Mouse (Mus musculus) NIH3T3 (cell line): ENCODE measurements at regions not wholly inside any gene's neighbourhood (a gene's known extent, or its start where the extent isn't known, plus 50 kb on each side); places are given as distances from the start of the nearest gene placed in this dataset.

Source experiments
- DNase-seq: peaks from one replicate; pipeline ENCODE4 v3.0.0-alpha.2; 2012; ENCODE audit warnings: low read depth

DNA sequence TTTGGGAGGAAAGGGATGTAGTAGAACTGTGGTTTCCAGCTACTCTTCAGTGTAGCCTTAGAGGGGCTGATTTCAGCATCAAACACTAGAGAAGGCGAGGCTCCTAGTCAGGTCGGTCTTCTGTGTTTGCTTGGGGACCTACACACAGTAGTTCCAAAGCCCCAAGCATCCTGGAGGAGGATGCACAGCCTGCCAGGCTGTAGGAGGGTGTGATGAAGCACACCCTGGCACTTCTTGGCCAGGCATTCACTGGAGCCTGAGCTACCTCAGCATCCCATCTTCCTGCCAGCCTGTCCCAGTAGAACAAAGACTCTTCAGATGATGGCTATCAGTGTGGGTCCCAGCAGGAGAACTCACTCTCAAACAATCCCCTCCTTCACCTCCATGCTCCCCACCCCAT, 233.4 kb upstream of the Tbx18 start:
- DNase-seq: no peak

DNA sequence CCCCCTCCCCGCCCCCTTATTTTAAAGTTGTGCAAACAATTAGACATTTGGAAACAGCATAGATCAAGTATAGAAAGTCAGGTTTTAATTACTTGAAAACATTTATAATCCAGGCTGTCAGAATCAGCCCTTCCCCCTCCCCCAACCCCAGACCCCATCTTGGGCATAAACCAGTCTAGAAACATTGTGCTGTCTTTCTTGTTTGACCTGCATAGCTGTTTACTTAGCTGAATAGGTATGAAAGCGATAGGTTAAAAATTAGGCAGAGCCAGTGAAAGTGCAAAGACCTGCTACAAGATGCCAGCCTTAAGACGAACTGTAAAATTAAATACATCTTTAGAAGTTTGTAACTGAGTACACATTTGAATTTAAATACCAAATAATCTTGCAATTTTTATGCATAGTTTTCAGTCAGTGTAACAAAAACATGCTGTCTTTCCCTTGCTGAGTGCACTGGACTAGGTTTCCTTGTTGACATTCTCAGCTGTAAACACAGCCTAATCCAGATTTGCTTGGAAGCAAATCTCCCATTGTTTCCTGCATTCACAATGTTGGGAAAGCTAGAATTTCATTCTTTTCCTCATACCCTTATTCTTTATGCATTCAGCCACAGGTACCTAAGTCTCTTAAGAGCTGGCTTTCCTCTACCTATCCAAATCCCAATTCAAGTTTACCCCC, 234.2 kb upstream of the Tbx18 start:
- DNase-seq: no peak

GRCm38 (mm10) chr9:87968190-87969082, 237.4 kb upstream of the Tbx18 start:
- DNase-seq: peak; percentile 57

DNA sequence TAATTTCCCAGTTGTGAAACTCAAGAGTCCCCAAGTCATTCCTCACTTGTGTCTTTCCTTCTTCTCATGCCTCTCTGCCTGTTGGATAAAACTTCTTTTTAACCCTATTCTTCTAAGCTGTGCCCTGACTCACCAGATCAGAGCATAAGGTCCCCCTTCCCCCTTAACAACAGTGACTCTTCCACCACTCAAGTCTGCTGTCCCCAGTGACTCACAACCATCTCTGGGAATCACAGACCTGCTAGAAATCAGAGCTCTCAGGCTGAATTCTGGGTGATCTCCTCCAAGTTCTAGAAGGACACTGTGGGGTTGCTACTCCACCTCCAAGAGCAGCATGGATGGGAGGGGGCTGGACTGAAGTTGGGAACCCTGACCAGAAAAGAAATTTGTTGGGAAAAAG, 239.5 kb upstream of the Tbx18 start:
- DNase-seq: no peak

DNA sequence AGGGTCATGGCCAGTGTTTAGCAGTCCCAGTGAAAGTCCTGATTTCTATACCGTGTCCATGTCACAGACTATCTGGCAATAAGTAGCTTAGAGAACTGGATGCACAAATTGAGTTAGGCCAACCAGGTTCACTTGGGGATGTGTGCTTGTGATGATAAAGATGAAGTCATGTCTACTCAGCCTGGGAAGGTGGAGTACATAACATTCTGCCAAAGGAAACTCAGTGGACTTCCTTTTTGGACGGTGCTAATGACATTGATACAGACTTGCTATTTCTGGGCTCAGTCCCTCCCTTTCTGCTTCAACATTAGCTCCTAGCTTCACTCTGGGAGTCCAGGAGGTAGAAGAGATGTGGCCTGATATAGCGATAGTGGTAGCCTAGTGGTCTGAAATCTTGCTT, 240.7 kb upstream of the Tbx18 start:
- no peak for DNase-seq

DNA sequence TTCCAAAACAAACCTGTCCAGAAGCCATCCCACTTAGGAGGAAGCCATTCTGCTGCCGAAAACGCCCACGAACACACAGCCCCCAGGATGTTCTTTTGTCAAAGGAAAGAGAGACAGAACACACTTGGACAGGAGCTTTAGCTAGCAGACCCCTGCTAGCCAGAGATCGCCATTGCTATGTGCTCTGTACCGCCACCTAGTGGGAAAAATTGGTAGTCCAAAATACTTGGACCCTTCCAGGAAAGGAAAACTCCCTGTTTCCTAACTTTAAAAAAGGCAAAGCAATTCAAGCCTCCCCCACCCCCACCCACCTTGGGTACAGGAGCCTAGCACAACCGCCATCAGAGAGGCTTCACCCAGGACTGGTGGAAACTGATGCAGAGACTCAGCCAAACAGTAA, 242.5 kb upstream of the Tbx18 start:
- DNase-seq: peak; percentile 14

DNA sequence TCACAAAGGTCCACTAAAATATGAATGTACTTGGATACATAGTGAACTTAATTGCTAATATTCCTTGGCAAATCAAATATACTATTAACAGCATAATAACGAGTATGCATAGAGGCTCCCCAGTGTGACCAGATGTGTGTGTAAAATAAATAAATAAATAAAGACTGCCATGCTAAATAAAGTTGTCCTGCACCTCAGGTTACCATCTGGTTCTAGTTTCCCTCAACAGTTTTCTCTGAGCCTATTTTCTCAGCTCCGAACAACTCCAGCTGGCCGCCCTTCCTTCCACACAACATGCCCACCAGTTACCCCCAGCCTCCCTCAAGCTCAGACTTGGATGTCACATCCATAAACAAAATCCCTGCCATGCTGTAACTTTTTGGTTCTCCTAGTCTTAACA, 253.8 kb upstream of the Tbx18 start:
- DNase-seq: no peak

DNA sequence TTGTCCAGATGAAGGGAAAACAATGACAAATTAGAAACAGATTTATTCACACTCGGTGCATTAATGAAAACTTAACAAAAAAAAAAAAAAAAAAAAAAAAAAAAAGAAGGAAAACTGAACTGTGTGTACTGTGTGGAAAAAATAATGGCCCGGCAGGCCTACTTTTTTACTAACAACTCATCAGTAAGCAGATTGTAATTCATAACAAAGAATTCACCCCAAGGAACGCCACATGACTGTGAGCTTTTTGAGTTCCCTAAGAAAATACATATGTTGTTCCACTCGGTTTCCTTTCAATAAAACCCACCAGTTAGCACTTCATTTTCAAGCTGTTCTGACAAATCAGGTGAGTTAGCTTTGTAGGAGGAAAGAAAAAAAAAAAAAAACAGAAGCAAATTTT, 254.4 kb upstream of the Tbx18 start:
- DNase-seq: no peak

GRCm38 (mm10) chr9:88005945-88006700, 275.1 kb upstream of the Tbx18 start:
- DNase-seq: no peak

- peak; percentile 3 for DNase-seq
Observed at GRCm38 (mm10) chr9:88023752-88024151, 292.7 kb upstream of the Tbx18 start.

- no peak for DNase-seq
Observed at GRCm38 (mm10) chr9:88025936-88026335, 294.9 kb upstream of the Tbx18 start.

GRCm38 (mm10) chr9:88030509-88031148, 296.4 kb upstream of the Nt5e start:
- DNase-seq: no peak

DNA sequence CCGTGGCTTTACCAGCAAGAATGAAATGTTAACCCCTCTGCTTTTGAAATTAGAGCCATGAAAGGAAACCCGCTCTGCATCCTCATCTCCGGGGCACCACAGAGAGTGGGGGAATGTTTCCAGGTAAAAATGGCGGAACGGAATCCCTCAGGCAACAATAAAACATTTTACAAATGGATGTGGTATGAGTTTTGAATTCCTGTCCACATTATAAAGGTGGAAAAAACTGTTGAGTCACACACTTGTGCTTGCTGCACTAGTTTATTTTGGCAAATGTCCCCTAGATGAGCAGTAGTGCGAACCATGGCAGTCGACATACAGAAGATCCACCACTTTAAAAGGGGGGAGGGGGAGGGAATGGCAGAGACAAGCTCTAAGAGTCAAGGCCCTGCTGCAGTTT, 289.4 kb upstream of the Nt5e start:
- DNase-seq: peak; percentile 28

DNA sequence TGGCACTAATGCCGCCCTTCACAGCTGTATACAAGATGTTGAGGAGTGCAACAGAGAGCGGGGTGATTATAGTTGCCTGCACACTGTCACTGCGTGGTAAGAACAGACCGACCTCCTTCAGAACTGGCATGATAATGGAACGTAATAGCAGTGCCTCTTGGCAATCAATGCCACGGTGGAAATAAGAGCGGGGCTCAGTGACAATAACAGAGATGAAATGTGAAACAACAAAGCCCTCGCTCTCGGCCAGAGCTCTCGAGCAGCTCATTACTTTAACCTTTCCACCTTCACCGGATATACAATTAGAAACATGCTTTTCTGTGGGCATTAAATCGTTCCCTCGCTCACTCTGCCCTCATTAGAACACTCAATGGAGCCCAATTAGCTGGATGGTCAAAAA, 277.7 kb upstream of the Nt5e start:
- no peak for DNase-seq

DNA sequence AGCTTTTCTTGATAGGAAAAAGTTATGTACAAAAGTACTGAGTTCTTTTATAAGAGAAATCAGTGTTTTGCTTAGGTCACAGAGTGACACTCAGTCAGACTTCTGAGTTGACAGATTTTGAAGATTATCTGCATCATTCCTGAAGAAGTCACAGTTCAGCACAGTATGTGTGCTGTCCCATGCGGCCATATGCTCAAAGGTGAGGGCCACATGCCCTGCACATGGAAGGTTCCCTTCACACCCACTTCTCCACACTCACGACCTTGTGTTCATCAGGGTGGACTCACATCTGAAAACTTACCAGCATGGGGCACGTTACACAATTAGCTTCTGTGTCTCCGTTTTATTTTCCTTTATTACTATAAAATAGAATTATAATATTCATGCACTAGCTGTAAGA, 277.2 kb upstream of the Nt5e start:
- no peak for DNase-seq

DNA sequence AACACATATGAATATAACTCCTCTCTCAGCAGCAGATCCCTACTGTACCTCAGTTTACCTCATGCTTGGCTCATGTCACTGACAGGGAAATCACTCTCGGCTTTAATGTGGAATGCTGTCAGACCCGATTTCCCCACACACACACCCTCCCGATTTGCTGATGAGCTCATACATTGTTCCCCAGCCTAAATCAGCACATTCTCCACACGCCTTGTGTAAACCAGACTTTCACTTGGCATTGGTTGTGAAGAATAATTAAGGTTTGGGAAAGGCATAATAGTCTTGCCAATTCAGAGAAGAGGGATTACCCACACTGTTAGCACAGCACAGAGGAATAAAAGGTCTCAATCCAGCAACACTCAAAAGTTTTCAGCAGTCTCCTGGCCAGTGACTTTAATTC, 268.4 kb upstream of the Nt5e start:
- peak; percentile 46 for DNase-seq

DNA sequence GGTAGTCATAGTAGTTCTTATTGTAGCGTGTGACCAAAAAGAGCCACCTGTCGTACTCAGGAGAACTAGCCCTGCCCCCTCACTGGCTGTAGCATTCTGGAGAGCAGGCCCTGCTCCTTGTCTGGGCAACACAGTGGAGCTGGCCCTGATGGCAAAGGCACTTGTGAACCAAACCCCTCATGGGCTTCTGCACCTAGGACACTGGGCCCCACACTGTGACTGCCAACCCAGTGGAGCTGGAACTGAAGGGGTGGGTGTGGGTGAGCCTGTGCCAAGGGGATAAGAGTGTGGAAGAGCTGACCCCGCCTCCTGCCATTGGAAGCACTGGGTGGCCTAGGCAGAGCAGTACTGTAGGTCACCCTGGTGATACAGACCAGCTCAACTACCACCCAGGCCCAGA, 268.0 kb upstream of the Nt5e start:
- DNase-seq: no peak

DNA sequence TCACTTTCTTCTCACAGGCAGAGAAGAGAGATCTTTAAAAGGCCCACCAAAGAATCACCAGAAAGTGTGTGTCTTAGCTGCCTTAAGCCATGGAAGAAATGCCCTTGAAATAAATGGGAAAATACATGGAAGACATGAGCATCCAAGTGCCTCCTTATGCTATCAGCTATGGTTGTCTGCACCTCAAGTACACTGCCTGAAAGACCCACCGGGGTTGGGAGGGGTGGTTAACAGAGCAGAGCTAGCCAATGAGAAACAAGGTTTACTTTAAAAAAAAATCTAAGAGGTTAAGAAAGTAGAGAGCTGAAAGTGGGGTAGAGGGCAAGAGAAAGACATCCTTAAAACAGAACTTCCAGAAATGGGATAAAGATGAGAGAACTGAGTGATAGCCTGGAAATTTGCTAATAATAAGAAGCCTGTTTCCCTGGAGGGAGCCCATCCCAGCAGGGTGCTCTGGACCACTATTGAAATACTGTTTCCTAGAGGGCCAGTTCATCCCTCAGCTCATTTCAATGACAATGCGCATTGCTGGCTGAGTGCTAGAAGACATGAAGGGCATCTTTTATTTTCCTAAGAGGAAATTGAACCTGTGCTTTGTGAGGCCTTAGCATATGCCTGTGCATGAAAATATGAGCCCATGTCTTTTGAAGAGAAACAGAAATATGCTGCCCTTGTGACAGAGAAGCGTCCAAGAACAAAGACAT, 262.9 kb upstream of the Nt5e start:
- no peak for DNase-seq

DNA sequence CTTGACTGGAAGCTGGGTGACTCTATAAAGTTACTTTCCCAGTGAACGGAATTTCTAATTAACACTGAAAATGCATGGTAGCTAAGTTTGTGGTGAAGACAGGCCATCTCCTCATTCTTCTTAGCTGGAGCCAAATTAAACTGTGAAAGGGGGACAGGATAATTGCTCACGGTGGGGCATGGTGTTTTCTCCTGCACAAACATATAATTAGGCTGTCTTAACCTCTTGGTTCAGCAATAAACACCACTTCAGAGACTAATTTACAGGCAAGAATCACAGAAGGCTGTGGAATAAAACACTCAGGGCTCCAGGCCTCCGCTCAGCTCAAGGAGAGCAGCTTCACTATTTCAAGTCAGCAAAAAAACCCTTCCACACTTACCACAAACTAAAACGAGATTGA, 261.9 kb upstream of the Nt5e start:
- DNase-seq: no peak

- no peak for DNase-seq
Observed at GRCm38 (mm10) chr9:88065777-88066176, 261.2 kb upstream of the Nt5e start.

GRCm38 (mm10) chr9:88068322-88068721, 258.7 kb upstream of the Nt5e start:
- DNase-seq: no peak

GRCm38 (mm10) chr9:88068881-88069304, 258.1 kb upstream of the Nt5e start:
- DNase-seq: peak; percentile 17
